Mouse (Mus musculus) lung, embryonic 15.5 days (tissue): Measurements from ENCODE around the gene Arpc1a. TPM values are rescaled to one million over a fixed set of nuclear protein-coding genes. Genes with fewer than 3 reads are reported as not detected.

Experiments used
- ATAC-seq: fragments of 200-750 bp; cut with Nextera tagmentation; 2 replicates; pipeline ENCODE4 v1.8.0; 2017; ENCODE audit warnings: moderate number of reproducible peaks, borderline replicate concordance; ENCODE audit not compliant: low FRiP score, low TSS enrichment; ENCODE audit errors: extremely low read depth
- H3K27ac ChIP-seq: fragments of 300-500 bp; sonication (generic); 2 replicates; pipeline ENCODE4 v1.5.1; 2015; ENCODE audit warnings: moderate library complexity, mild to moderate bottlenecking, inconsistent platforms
- H3K27me3 ChIP-seq: fragments of 300-500 bp; sonication (generic); 2 replicates; pipeline ENCODE4 v1.6.1; 2015; ENCODE audit warnings: inconsistent platforms
- H3K36me3 ChIP-seq: fragments of 300-500 bp; sonication (generic); 2 replicates; pipeline ENCODE4 v1.6.1; 2015; ENCODE audit warnings: inconsistent platforms
- H3K4me1 ChIP-seq: fragments of 300-500 bp; sonication (generic); 2 replicates; pipeline ENCODE4 v1.6.1; 2015; ENCODE audit warnings: inconsistent platforms
- H3K4me2 ChIP-seq: fragments of 300-500 bp; sonication (generic); 2 replicates; pipeline ENCODE4 v1.6.1; 2015; ENCODE audit warnings: inconsistent platforms, mild to moderate bottlenecking, moderate library complexity
- H3K4me3 ChIP-seq: fragments of 300-500 bp; sonication (generic); 2 replicates; pipeline ENCODE4 v1.5.1; 2015; ENCODE audit warnings: mild to moderate bottlenecking, inconsistent platforms
- H3K9ac ChIP-seq: fragments of 300-500 bp; sonication (generic); 2 replicates; pipeline ENCODE4 v1.6.1; 2015; ENCODE audit warnings: inconsistent platforms
- H3K9me3 ChIP-seq: fragments of 300-500 bp; sonication (generic); 2 replicates; pipeline ENCODE4 v1.6.1; 2016; ENCODE audit warnings: inconsistent platforms
- WGBS: fragments of 180-500 bp; shearing (Covaris S2); methylation state at CpG from one replicate; pipeline ENCODE4 v1.1.7; 2015; 5-methylcytosine and 5-hydroxymethylcytosine counted together
- polyA plus RNA-seq: library from polyadenylated mRNA; unstranded; fragments of >200 nt; fragmentation: Nextera tagmentation; extraction: Ambion mirVana; gene quantifications from 2 replicates; pipeline ENCODE4 v1.2.1, GENCODE M21; 2015

Arpc1a gene
- polyA plus RNA-seq, 1 experiment from 2014 or later = 150 TPM

GRCm38 (mm10) chr5:145110401-145110800 is 26.8 kb downstream of the Arpc1a start:
- ATAC-seq = no peak
- Histone ChIP-seq H3K4me1 (peaks cover 13% of the 10 kb centered on the region), H3K9me3 (no peaks in the 10 kb centered on the region), H3K9ac (no peak overlapping the region), H3K27me3 (no peaks in the 10 kb centered on the region), H3K27ac (no peak overlapping the region), H3K36me3 (peaks cover 51% of the 10 kb centered on the region), H3K4me3 (no peak overlapping the region), H3K4me2 (no peak overlapping the region)
- 82% methylated on average over 6 of the region's 6 CpGs for WGBS

- H3K27ac ChIP-seq = no peak overlapping the region
- 80% methylated on average over 8 of the region's 8 CpGs for WGBS
- no peak overlapping the region for H3K4me2 ChIP-seq
- no peak for ATAC-seq
- no peaks in the 10 kb centered on the region for H3K27me3 ChIP-seq
- H3K4me3 ChIP-seq = no peak overlapping the region
- H3K9me3 ChIP-seq = no peaks in the 10 kb centered on the region
- H3K36me3 ChIP-seq = peaks cover 31% of the 10 kb centered on the region
- H3K4me1 ChIP-seq = peaks cover 35% of the 10 kb centered on the region
- no peak overlapping the region for H3K9ac ChIP-seq
Observed at GRCm38 (mm10) chr5:145112566-145112965, 28.9 kb downstream of the Arpc1a start.

- Histone ChIP-seq H3K9me3 (no peaks in the 10 kb centered on the region), H3K4me3 (peak overlapping the region; percentile 83), H3K36me3 (peaks cover 23% of the 10 kb centered on the region), H3K27ac (no peak overlapping the region), H3K9ac (peak overlapping the region; percentile 70; the same call in 1 of the 2 replicates), H3K4me2 (peak overlapping the region; percentile 89), H3K27me3 (no peaks in the 10 kb centered on the region), H3K4me1 (peaks cover 41% of the 10 kb centered on the region)
- 13% methylated on average over 2 of the region's 2 CpGs for WGBS
- ATAC-seq = no peak
Observed at GRCm38 (mm10) chr5:145113416-145113815, 29.8 kb downstream of the Arpc1a start.

- 0% methylated on average over 51 of the region's 53 CpGs for WGBS
- peak within 1 kb of the TSS; percentile 83 for H3K4me3 ChIP-seq
- no peaks in the 10 kb centered on the region for H3K27me3 ChIP-seq
- peak within 1 kb of the TSS; percentile 70 for H3K9ac ChIP-seq
- peaks cover 17% of the 10 kb centered on the region for H3K36me3 ChIP-seq
- 0 out of 2 replicates have a peak, but pooled peaks cover under 1% of the 10 kb centered on the region for H3K9me3 ChIP-seq
- peak; percentile 83 for ATAC-seq
- peaks cover 41% of the 10 kb centered on the region for H3K4me1 ChIP-seq
- H3K27ac ChIP-seq = peak within 1 kb of the TSS; percentile 56
- H3K4me2 ChIP-seq = peak within 1 kb of the TSS; percentile 89
Observed at GRCm38 (mm10) chr5:145114071-145114605, 30.5 kb downstream of the Arpc1a start, which contains the start of gene Arpc1b. TSS of gene Arpc1b (plus strand) at chr5:145114215.

- ATAC-seq = peak; percentile 24; the same call in 1 of the 2 replicates
- H3K4me1 ChIP-seq = peaks cover 41% of the 10 kb centered on the region
- H3K27me3 ChIP-seq = no peaks in the 10 kb centered on the region
- peak overlapping the region; percentile 56 for H3K27ac ChIP-seq
- WGBS = 11% methylated on average over 39 of the region's 40 CpGs
- H3K9ac ChIP-seq = peak overlapping the region; percentile 70
- H3K36me3 ChIP-seq = peaks cover 10% of the 10 kb centered on the region
- peak overlapping the region; percentile 83 for H3K4me3 ChIP-seq
- peak overlapping the region; percentile 89 for H3K4me2 ChIP-seq
- H3K9me3 ChIP-seq = 0 out of 2 replicates have a peak, but pooled peaks cover 4% of the 10 kb centered on the region
Observed at GRCm38 (mm10) chr5:145114606-145115473, 31.2 kb downstream of the Arpc1a start.

GRCm38 (mm10) chr5:145115736-145116135 is 32.1 kb downstream of the Arpc1a start:
- no peak for ATAC-seq
- H3K27me3 ChIP-seq = no peaks in the 10 kb centered on the region

GRCm38 (mm10) chr5:145116316-145116715 is 32.7 kb downstream of the Arpc1a start:
- Histone ChIP-seq H3K9me3 (0 out of 2 replicates have a peak, but pooled peaks cover 4% of the 10 kb centered on the region), H3K27me3 (no peaks in the 10 kb centered on the region), H3K4me3 (peak overlapping the region; percentile 8; the same call in 1 of the 2 replicates), H3K4me1 (peaks cover 41% of the 10 kb centered on the region), H3K36me3 (no peaks in the 10 kb centered on the region; the same call in 1 of the 2 replicates), H3K4me2 (peak overlapping the region; percentile 46), H3K9ac (no peak overlapping the region), H3K27ac (peak overlapping the region; percentile 88)
- WGBS = 22% methylated on average over 4 of the region's 4 CpGs
- ATAC-seq = peak; percentile 72

More at GRCm38 (mm10) chr5:145115736-145116135, 32.1 kb downstream of the Arpc1a start:
- Histone ChIP-seq H3K4me1 (peaks cover 41% of the 10 kb centered on the region), H3K27ac (peak overlapping the region; percentile 88), H3K9ac (no peak overlapping the region), H3K9me3 (0 out of 2 replicates have a peak, but pooled peaks cover 4% of the 10 kb centered on the region), H3K4me3 (no peak overlapping the region), H3K36me3 (peaks cover 1% of the 10 kb centered on the region), H3K4me2 (peak overlapping the region; percentile 89)
- WGBS = 86% methylated on average over 5 of the region's 5 CpGs

GRCm38 (mm10) chr5:145116916-145117315 is 33.3 kb downstream of the Arpc1a start:
- Histone ChIP-seq H3K9ac (no peak overlapping the region), H3K4me1 (peaks cover 41% of the 10 kb centered on the region), H3K9me3 (0 out of 2 replicates have a peak, but pooled peaks cover 4% of the 10 kb centered on the region), H3K27ac (peak overlapping the region; percentile 88), H3K4me3 (peak overlapping the region; percentile 8; the same call in 1 of the 2 replicates), H3K27me3 (no peaks in the 10 kb centered on the region), H3K4me2 (peak overlapping the region; percentile 46), H3K36me3 (no peaks in the 10 kb centered on the region)
- 0 out of 2 replicates have a peak, but pooled peaks have one; percentile 15 for ATAC-seq
- WGBS = 41% methylated on average over 10 of the region's 10 CpGs

GRCm38 (mm10) chr5:145118005-145118404 is 34.4 kb downstream of the Arpc1a start:
- 49% methylated on average over 6 of the region's 6 CpGs for WGBS
- Histone ChIP-seq H3K4me3 (no peak overlapping the region), H3K9ac (no peak overlapping the region), H3K9me3 (0 out of 2 replicates have a peak, but pooled peaks cover 4% of the 10 kb centered on the region), H3K4me1 (peaks cover 41% of the 10 kb centered on the region), H3K4me2 (no peak overlapping the region), H3K27me3 (no peaks in the 10 kb centered on the region), H3K27ac (no peak overlapping the region), H3K36me3 (peaks cover 5% of the 10 kb centered on the region)
- no peak for ATAC-seq

- 86% methylated on average over 5 of the region's 5 CpGs for WGBS
- Histone ChIP-seq H3K4me3 (no peak overlapping the region), H3K4me2 (no peak overlapping the region), H3K36me3 (peaks cover 10% of the 10 kb centered on the region), H3K27ac (no peak overlapping the region), H3K9me3 (0 out of 2 replicates have a peak, but pooled peaks cover 4% of the 10 kb centered on the region), H3K4me1 (peaks cover 40% of the 10 kb centered on the region), H3K27me3 (no peaks in the 10 kb centered on the region), H3K9ac (no peak overlapping the region)
- ATAC-seq = no peak
Observed at GRCm38 (mm10) chr5:145118461-145118860, 34.8 kb downstream of the Arpc1a start.

GRCm38 (mm10) chr5:145119385-145119784 is 35.8 kb downstream of the Arpc1a start:
- ATAC-seq = no peak
- Histone ChIP-seq H3K27ac (no peak overlapping the region), H3K4me2 (no peak overlapping the region), H3K36me3 (peaks cover 19% of the 10 kb centered on the region), H3K9ac (no peak overlapping the region), H3K4me1 (peaks cover 36% of the 10 kb centered on the region), H3K9me3 (0 out of 2 replicates have a peak, but pooled peaks cover 4% of the 10 kb centered on the region), H3K27me3 (no peaks in the 10 kb centered on the region), H3K4me3 (no peak overlapping the region)
- 87% methylated on average over 2 of the region's 2 CpGs for WGBS
